Mouse (Mus musculus) intestine, embryonic 15.5 days (tissue): Measurements from ENCODE around the gene Snca. TPM values are rescaled to one million over a fixed set of nuclear protein-coding genes. Genes with fewer than 3 reads are reported as not detected.

Source experiments
- ATAC-seq: fragments of 200-750 bp; cut with Nextera tagmentation; 2 replicates; pipeline ENCODE4 v1.8.0; 2017; ENCODE audit warnings: moderate TSS enrichment, moderate library complexity
- H3K27ac ChIP-seq: fragments of 300-500 bp; sonication (generic); 2 replicates; pipeline ENCODE4 v1.5.1; 2015; ENCODE audit warnings: mild to moderate bottlenecking, inconsistent platforms
- H3K27me3 ChIP-seq: fragments of 300-500 bp; sonication (generic); replicated peaks from 2 replicates; pipeline ENCODE4 v1.6.1; 2015; ENCODE audit warnings: inconsistent platforms
- H3K36me3 ChIP-seq: fragments of 300-500 bp; sonication (generic); 2 replicates; pipeline ENCODE4 v1.6.1; 2015; ENCODE audit warnings: inconsistent platforms
- H3K4me1 ChIP-seq: fragments of 300-500 bp; sonication (generic); replicated peaks from 2 replicates; pipeline ENCODE4 v1.6.1; 2015; ENCODE audit warnings: inconsistent platforms
- H3K4me2 ChIP-seq: fragments of 300-500 bp; sonication (generic); replicated peaks from 2 replicates; pipeline ENCODE4 v1.6.1; 2015; ENCODE audit warnings: mild to moderate bottlenecking, inconsistent platforms
- H3K4me3 ChIP-seq: fragments of 300-500 bp; sonication (generic); replicated peaks from 2 replicates; pipeline ENCODE4 v1.5.1; 2015; ENCODE audit warnings: inconsistent platforms
- H3K9ac ChIP-seq: fragments of 300-500 bp; sonication (generic); 2 replicates; pipeline ENCODE4 v1.6.1; 2015; ENCODE audit warnings: inconsistent platforms
- H3K9me3 ChIP-seq: fragments of 300-500 bp; sonication (generic); 2 replicates; pipeline ENCODE4 v1.6.1; 2016; ENCODE audit warnings: inconsistent platforms
- WGBS: fragments of 180-500 bp; shearing (Covaris S2); methylation state at CpG from one replicate; pipeline ENCODE4 v1.1.7; 2015; 5-methylcytosine and 5-hydroxymethylcytosine counted together
- polyA plus RNA-seq: library from polyadenylated mRNA; unstranded; fragments of >200 nt; fragmentation: Nextera tagmentation; extraction: Ambion mirVana; gene quantifications from 2 replicates; pipeline ENCODE4 v1.2.1, GENCODE M21; 2015

Gene Snca
- polyA plus RNA-seq, 1 experiment from 2014 or later = 33.5 TPM

- ATAC-seq = no peak
- H3K4me2 ChIP-seq = no peak overlapping the region
- H3K27me3 ChIP-seq = no peaks in the 10 kb centered on the region
These were observed 57.8 kb downstream of the Snca start for GRCm38 (mm10) chr6:60771899-60772298.

GRCm38 (mm10) chr6:60765696-60766095, 64.0 kb downstream of the Snca start:
- Histone ChIP-seq H3K9me3 (no peaks in the 10 kb centered on the region), H3K4me1 (no peaks in the 10 kb centered on the region), H3K9ac (no peak overlapping the region), H3K4me2 (no peak overlapping the region), H3K27ac (no peak overlapping the region), H3K27me3 (no peaks in the 10 kb centered on the region), H3K4me3 (no peak overlapping the region), H3K36me3 (no peaks in the 10 kb centered on the region)
- WGBS = 84% methylated on average over 3 of the region's 3 CpGs
- ATAC-seq = no peak

More at GRCm38 (mm10) chr6:60771899-60772298, 57.8 kb downstream of the Snca start:
- Histone ChIP-seq H3K27ac (no peak overlapping the region), H3K4me1 (no peaks in the 10 kb centered on the region), H3K9ac (no peak overlapping the region), H3K4me3 (no peak overlapping the region), H3K36me3 (no peaks in the 10 kb centered on the region), H3K9me3 (no peaks in the 10 kb centered on the region)
- whole genome bisulfite sequencing = 86% methylated on average over 1 of the region's 1 CpGs

GRCm38 (mm10) chr6:60762864-60763263, 66.8 kb downstream of the Snca start:
- no peaks in the 10 kb centered on the region for H3K9me3 ChIP-seq
- 91% methylated on average over 4 of the region's 4 CpGs for WGBS
- H3K36me3 ChIP-seq = no peaks in the 10 kb centered on the region
- H3K4me2 ChIP-seq = no peak overlapping the region
- no peaks in the 10 kb centered on the region for H3K4me1 ChIP-seq
- no peak overlapping the region for H3K4me3 ChIP-seq
- H3K27ac ChIP-seq = no peak overlapping the region
- H3K27me3 ChIP-seq = no peaks in the 10 kb centered on the region
- no peak for ATAC-seq
- no peak overlapping the region for H3K9ac ChIP-seq

GRCm38 (mm10) chr6:60761710-60762109, 67.9 kb downstream of the Snca start:
- H3K4me3 ChIP-seq = no peak overlapping the region
- no peaks in the 10 kb centered on the region for H3K27me3 ChIP-seq
- no peak overlapping the region for H3K27ac ChIP-seq
- no peaks in the 10 kb centered on the region for H3K36me3 ChIP-seq
- H3K9me3 ChIP-seq = no peaks in the 10 kb centered on the region
- H3K4me1 ChIP-seq = no peaks in the 10 kb centered on the region
- H3K9ac ChIP-seq = no peak overlapping the region
- no peak for ATAC-seq
- no peak overlapping the region for H3K4me2 ChIP-seq
- WGBS = 47% methylated on average over 2 of the region's 2 CpGs

GRCm38 (mm10) chr6:60754975-60755374, 74.7 kb downstream of the Snca start:
- Histone ChIP-seq H3K27me3 (no peaks in the 10 kb centered on the region), H3K4me2 (no peak overlapping the region), H3K4me1 (no peaks in the 10 kb centered on the region), H3K9me3 (no peaks in the 10 kb centered on the region), H3K4me3 (no peak overlapping the region), H3K27ac (no peak overlapping the region), H3K9ac (no peak overlapping the region), H3K36me3 (no peaks in the 10 kb centered on the region)
- ATAC-seq = no peak
- WGBS = 77% methylated on average over 1 of the region's 1 CpGs

- no peaks in the 10 kb centered on the region for H3K36me3 ChIP-seq
- H3K4me1 ChIP-seq = no peaks in the 10 kb centered on the region
- H3K4me3 ChIP-seq = no peak overlapping the region
- H3K9ac ChIP-seq = no peak overlapping the region
- H3K9me3 ChIP-seq = no peaks in the 10 kb centered on the region
- peak; percentile 94 for ATAC-seq
- no peaks in the 10 kb centered on the region for H3K27me3 ChIP-seq
- H3K27ac ChIP-seq = 0 out of 2 replicates have a peak overlapping the region, but pooled peaks have one; percentile 6
- H3K4me2 ChIP-seq = no peak overlapping the region
These were observed 83.7 kb downstream of the Snca start for GRCm38 (mm10) chr6:60745965-60746364.

GRCm38 (mm10) chr6:60741427-60742071, 88.1 kb downstream of the Snca start:
- WGBS = 86% methylated on average over 2 of the region's 2 CpGs
- no peaks in the 10 kb centered on the region for H3K36me3 ChIP-seq
- H3K4me3 ChIP-seq = no peak overlapping the region
- H3K27ac ChIP-seq = no peak overlapping the region
- ATAC-seq = no peak
- no peak overlapping the region for H3K9ac ChIP-seq
- H3K9me3 ChIP-seq = no peaks in the 10 kb centered on the region
- no peaks in the 10 kb centered on the region for H3K4me1 ChIP-seq
- no peak overlapping the region for H3K4me2 ChIP-seq
- H3K27me3 ChIP-seq = no peaks in the 10 kb centered on the region

GRCm38 (mm10) chr6:60739776-60740175, 89.9 kb downstream of the Snca start:
- Histone ChIP-seq H3K4me2 (no peak overlapping the region), H3K36me3 (no peaks in the 10 kb centered on the region), H3K27ac (no peak overlapping the region), H3K4me1 (no peaks in the 10 kb centered on the region), H3K27me3 (no peaks in the 10 kb centered on the region), H3K9ac (no peak overlapping the region), H3K9me3 (no peaks in the 10 kb centered on the region), H3K4me3 (no peak overlapping the region)
- no peak for ATAC-seq
- 55% methylated on average over 1 of the region's 1 CpGs for WGBS

- H3K4me2 ChIP-seq = no peak overlapping the region
- no peak overlapping the region for H3K27ac ChIP-seq
- H3K36me3 ChIP-seq = no peaks in the 10 kb centered on the region
- H3K9me3 ChIP-seq = no peaks in the 10 kb centered on the region
- 58% methylated on average over 2 of the region's 2 CpGs for WGBS
- H3K9ac ChIP-seq = no peak overlapping the region
- no peak overlapping the region for H3K4me3 ChIP-seq
- no peaks in the 10 kb centered on the region for H3K27me3 ChIP-seq
- ATAC-seq = no peak
- H3K4me1 ChIP-seq = no peaks in the 10 kb centered on the region
These were observed 98.5 kb downstream of the Snca start for GRCm38 (mm10) chr6:60731164-60731563.

GRCm38 (mm10) chr6:60724110-60724829, 105.4 kb downstream of the Snca start:
- H3K4me1 ChIP-seq = no peaks in the 10 kb centered on the region
- WGBS = 78% methylated on average over 2 of the region's 2 CpGs
- no peak overlapping the region for H3K4me2 ChIP-seq
- no peak overlapping the region for H3K27ac ChIP-seq
- no peak for ATAC-seq
- H3K9me3 ChIP-seq = no peaks in the 10 kb centered on the region
- H3K27me3 ChIP-seq = no peaks in the 10 kb centered on the region
- H3K36me3 ChIP-seq = no peaks in the 10 kb centered on the region
- H3K9ac ChIP-seq = no peak overlapping the region
- H3K4me3 ChIP-seq = no peak overlapping the region

- Histone ChIP-seq H3K4me2 (no peak overlapping the region), H3K9me3 (no peaks in the 10 kb centered on the region), H3K27ac (no peak overlapping the region), H3K4me3 (no peak overlapping the region), H3K27me3 (no peaks in the 10 kb centered on the region), H3K9ac (no peak overlapping the region), H3K4me1 (no peaks in the 10 kb centered on the region), H3K36me3 (no peaks in the 10 kb centered on the region)
- 79% methylated on average over 3 of the region's 3 CpGs for WGBS
- no peak for ATAC-seq
These were observed 112.1 kb downstream of the Snca start for GRCm38 (mm10) chr6:60717566-60717965.

- Histone ChIP-seq H3K4me1 (no peaks in the 10 kb centered on the region), H3K4me3 (no peak overlapping the region), H3K27ac (no peak overlapping the region), H3K9me3 (no peaks in the 10 kb centered on the region), H3K36me3 (no peaks in the 10 kb centered on the region), H3K27me3 (no peaks in the 10 kb centered on the region), H3K4me2 (no peak overlapping the region), H3K9ac (no peak overlapping the region)
- WGBS = 35% methylated on average over 2 of the region's 2 CpGs
- ATAC-seq = no peak
These were observed 119.6 kb downstream of the Snca start for GRCm38 (mm10) chr6:60709997-60710471.

GRCm38 (mm10) chr6:60698072-60698471, 131.6 kb downstream of the Snca start:
- ATAC-seq = no peak
- no peak overlapping the region for H3K27ac ChIP-seq
- WGBS = 67% methylated on average over 2 of the region's 2 CpGs
- H3K9ac ChIP-seq = no peak overlapping the region
- H3K4me1 ChIP-seq = no peaks in the 10 kb centered on the region
- no peaks in the 10 kb centered on the region for H3K9me3 ChIP-seq
- no peaks in the 10 kb centered on the region for H3K27me3 ChIP-seq
- H3K4me3 ChIP-seq = no peak overlapping the region
- H3K36me3 ChIP-seq = no peaks in the 10 kb centered on the region
- H3K4me2 ChIP-seq = no peak overlapping the region
